Mouse (Mus musculus) cerebral cortex, adult 2 months (tissue): Measurements from ENCODE around the gene Hspb1.

Experiments
- WGBS: fragments of 180-500 bp; shearing (Covaris S2); methylation state at CpG from one replicate; pipeline ENCODE4 v1.1.7; 2018; 5-methylcytosine and 5-hydroxymethylcytosine counted together

Gene Hspb1

DNA sequence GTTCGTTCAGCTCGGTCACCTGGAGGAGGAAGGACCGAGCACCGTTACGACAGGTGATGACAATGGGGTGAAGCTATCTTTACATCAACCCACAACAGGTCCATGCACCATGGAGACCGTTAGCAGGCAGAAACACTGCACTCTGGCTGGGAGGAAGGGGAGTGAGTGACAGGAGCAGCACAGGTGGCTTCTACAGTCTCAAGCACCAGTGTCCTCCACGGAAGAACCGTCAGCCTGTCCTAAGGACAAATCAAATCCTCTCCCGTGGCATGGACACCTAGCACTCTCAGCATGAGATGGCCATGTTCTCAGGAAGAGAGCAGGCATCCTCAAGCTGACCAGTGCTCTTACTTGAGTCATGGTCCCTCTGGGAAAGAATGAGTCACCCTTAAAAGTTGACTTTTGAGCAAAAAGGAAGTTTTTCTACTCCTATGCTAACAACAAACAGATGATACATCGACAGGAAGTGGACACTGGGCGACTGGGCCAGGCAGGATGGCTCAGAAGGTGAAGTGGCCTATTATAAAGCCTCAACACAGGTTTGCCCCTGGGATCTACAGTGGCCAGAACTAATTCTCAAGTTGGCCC is 24.0 kb downstream of the Hspb1 start:
- WGBS: 68% methylated on average over 11 of the region's 11 CpGs

DNA sequence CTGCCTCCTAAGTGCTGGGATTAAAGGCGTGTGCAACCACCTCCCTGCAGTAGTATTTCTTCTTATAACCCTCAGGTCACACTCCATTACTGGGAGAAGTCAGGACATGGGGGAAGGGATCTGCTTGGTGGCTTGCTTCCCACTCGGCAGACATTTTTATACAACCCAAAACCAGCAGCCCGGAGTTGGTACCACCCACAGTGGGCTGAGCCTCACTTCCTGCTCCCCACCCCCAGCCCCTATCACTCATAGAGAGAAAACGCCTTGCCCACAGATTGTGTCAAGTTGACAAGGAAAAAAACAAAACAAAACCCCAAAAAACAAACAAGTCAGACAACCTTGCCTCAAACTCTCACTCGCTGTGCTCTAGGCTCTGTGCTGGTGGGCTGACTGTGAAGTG is 25.5 kb downstream of the Hspb1 start:
- WGBS: 41% methylated on average over 5 of the region's 5 CpGs

DNA sequence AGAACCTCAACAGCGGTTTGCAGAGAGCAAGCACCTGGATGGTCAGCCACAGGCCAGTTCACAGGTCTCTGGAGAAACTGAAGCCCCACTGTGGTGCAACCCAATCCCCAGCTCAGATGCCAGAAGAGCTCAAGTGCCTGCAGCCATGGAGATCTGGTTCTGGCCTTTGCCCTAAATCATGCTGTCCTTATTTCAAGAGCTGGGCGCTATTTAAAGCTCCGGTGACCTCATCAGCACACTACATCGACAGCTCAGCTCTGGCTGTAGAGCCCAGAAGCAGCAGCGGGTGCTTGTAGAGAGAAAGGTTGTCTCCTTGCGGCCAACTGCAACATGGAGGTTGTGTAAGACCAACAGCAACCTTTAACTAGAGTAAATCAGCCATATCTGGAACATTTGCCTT is 26.4 kb downstream of the Hspb1 start:
- WGBS: 57% methylated on average over 6 of the region's 6 CpGs

DNA sequence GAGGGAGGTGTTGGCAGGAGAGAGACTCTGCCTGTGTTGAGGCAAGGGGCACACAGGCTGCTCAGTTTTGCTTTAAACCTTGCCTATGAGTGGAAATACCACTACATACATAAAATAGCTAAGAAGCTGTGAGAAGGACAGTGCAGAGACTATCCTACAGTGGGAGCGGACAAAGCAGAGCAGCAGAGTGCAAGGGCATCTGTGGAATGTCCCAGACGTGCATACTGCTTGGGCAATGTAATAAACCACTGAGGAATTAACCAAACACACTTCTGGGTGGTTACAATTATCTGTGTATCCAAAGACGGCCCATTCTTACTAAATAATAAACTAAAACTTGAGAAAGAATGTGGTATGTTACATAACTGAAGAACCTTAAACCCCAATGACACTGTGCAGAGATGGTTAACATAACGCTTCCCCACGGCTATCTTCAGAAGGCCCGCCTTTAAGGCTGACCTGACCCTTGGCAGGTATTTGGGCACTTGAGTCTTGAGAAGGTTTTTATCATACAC is 28.4 kb downstream of the Hspb1 start:
- 80% methylated on average over 6 of the region's 6 CpGs for WGBS

DNA sequence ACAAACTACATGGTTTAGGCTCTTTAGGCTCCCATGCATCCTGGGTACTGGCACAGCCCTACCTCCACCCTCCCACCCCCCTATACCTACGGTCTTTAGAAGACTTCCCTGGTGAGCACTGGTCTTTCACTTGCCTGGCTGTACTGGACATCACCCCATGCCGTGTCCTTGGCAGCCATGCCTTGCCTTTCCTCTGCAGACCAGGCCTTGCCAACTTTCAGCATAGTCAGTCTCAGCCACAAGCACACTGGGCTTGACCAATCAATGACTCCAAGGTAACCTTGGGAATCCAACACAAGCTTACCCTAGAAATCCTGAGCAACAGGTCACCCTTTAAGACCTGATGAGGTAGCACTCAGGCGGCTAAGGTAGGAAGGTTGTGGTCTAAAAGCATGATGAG is 28.9 kb downstream of the Hspb1 start:
- 67% methylated on average over 3 of the region's 3 CpGs for WGBS

DNA sequence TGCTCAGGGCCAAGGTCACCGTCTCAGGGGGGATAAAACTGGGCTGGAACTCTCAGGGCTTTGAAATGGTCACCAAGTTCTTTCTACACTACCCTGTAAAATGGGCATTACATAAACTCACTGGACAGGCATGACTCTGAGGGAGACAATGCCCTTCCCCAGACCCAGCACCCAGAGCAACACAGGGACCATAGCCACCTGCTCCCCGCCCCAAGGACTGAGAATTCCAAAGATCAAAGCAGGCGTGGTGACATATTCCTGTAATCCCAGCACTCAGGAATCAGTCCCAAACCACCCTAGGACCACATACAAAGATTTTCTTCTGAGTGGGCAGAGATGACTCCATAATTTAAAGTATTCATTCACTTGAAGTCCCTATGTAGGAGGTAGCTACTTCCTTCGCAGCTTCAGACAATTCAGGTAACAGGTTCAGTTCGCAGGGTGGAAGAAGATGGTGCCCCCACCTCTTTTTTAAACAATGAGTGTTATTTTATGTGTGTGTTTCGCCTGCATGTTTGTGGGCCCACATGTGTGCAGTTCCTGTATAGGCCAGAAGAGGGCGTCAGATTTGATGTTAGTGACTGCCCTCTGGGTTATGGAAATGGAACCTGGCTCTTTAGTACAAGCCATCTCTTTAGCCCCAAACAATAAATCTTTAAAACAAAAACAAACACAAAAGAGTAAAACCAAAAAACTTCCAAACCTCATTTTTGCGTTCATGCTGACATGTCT is 29.8 kb downstream of the Hspb1 start:
- WGBS: 76% methylated on average over 8 of the region's 8 CpGs

DNA sequence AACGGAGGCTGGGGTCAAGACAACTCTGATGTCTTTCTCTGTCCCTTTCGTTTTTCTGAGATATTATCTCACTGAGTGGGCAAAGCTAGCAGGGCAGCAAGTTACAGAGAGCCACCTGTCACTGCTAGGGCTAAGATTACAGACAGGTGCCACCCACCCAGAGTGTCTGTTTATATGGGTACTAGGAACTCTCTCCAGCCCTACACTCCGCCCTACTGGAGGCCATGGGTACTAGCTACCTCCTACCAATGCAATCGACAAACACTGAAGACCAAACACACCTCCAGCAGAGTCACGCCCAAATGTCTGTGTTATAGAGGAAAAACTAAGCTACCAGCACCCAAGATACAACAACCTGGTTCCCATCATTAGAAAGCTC is 30.3 kb downstream of the Hspb1 start:
- 81% methylated on average over 5 of the region's 5 CpGs for WGBS

DNA sequence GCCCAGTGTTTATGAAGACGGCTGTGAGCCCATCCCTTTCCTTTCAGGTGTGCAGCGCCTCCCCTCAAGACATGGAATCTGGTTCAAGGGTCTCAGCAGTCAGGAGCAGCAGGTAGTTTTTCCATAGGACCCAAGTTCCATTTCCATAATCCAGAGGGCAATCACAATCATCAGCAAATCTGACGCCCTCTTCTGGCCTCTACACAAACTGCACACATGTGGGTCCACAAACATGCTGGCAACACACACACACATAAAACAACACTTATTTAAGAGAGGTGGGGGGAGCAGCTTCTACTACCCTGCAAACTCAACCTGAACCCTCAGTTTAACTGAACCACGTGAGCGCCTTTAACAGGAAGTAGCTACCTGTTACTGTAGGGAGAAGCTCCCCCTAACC is 30.9 kb downstream of the Hspb1 start:
- 92% methylated on average over 5 of the region's 5 CpGs for WGBS

DNA sequence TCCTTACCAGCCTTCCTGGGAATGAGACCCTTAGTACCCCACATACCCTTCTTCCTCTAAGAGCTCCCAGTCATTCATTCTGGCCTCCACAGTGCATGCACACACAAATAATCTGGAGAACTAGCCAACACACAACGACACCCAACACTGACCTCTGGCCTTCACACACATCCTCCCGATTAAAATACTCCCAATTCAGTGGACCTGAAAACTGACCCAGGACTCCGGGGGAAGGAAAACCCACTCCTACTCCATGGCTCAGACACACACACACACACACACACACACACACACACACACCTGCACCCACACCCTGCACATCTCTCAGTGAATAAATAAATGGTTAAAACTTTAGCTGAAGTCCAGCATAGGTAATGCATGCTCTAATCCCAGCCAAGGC is 32.2 kb downstream of the Hspb1 start:
- 74% methylated on average over 3 of the region's 3 CpGs for WGBS

DNA sequence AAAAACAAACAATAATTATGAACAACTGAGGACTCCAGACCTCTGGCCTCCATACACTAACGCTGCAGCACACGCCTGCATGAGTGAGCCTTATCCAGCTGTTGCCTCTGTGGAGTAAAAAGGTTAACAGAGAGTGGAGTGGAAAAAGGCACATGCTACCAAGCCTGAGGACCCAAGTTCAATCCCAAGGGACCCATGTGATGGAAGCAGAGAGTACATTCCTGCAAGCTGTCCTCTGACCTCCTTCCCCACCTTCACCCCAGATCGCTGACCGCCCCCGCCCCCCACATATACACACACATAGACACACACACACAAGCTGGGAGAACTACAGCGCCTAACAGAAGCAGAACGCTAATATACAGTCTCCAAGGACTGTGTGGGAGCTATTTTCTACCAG is 36.2 kb downstream of the Hspb1 start:
- WGBS: 71% methylated on average over 7 of the region's 7 CpGs

DNA sequence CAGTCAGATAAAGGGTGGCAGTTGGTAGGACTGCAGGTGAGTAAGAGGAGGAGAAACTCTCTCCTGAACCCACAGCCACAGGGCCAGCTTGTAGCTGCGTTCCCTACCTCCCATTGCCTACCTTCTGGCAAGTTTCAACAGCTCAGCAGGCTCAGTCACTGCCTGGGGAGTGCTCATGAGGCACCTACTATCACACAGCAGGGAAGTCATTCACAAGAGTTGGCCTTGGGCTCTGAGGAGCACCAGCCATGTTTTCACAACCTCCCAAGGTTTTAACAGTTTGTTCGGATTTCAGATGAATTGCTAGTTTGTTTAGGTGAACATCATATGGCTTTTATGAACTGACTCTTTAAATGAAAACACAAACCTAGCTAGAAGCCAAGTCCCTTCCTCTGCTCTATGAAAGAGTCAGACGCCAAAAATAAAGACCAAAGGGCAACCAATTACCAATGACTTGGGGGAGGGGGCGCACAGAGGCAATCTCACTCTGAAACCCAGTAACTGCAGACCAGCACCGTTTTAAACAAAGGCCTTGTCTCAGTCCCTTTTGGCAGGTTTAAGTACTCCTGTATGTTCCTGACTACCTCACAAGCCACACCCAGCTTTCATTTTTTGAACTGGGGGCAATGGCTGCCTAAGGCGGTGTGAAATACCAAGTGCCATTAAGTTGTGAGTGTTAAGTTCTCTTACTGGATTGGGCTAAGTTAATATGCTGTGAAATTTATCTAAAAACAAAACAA is 42.1 kb downstream of the Hspb1 start:
- WGBS: 48% methylated on average over 6 of the region's 6 CpGs

DNA sequence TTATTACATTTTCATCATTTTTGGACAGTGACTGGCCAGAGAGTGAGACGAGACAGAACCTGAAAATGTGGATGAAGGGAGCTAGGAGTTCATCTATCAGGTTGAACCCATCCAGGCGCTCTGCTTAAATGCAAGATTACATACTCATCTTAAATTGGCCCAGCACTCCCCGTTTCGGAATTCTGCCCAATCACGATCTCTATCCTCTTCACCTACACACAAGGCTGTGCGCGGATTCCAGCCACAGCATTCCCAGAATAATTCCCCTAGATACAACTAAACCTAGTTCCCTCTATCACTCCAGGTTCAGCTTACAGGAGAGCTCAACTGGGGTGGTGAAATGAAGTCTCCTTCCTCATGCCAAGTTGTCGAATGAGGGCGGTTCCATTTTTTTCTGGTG is 43.8 kb downstream of the Hspb1 start:
- 40% methylated on average over 9 of the region's 9 CpGs for WGBS

DNA sequence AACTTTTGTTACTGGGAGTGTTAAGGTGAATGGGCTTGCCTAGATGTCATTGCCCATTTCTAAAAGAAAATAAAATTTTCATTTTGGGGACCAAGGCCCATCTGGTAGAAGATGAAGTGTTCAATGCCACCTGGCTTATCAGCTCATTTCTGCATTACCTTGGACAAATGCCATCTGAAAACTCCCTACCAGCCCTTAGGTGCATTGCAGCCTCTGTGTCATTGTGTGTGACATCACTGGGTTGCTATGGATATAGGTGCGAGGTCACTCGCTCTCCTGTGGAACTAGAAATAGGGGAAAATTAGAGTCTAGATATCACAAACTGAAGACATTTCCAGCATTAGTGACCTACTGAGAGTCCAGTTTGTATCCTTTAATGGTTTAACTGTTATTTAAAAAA is 44.6 kb downstream of the Hspb1 start:
- 32% methylated on average over 2 of the region's 2 CpGs for WGBS

DNA sequence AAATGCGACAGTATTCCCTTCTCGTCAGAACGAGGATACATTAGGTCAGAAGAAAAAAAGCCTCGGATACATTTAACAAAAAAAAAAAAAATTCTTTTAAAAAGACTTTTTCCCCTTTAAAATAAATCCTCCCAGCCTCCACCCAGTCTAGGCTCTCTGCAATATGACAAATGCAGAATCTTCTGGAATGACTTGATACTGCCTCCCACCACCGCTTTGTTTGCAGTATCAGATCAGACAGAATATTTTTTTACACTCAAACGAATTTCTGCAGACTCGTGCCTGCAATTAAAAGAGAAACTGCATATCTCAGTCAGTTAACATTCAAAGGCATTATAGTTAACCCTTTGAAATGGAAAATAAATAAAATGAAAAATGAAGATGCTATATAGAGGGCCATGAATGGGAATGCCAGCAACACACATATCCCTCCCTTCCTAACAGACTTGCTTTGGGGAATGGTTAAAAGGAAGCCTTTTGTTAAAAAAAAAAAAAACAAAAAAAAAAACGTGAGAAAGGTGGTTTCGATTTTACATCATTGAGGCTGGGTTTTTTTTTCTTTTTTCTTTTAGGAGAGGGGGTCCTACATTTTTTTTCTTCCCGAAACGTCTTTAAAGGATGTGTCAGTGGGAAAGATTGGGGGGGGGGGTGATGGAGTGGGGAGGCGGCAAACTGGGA is 45.6 kb downstream of the Hspb1 start:
- 4% methylated on average over 12 of the region's 12 CpGs for WGBS

DNA sequence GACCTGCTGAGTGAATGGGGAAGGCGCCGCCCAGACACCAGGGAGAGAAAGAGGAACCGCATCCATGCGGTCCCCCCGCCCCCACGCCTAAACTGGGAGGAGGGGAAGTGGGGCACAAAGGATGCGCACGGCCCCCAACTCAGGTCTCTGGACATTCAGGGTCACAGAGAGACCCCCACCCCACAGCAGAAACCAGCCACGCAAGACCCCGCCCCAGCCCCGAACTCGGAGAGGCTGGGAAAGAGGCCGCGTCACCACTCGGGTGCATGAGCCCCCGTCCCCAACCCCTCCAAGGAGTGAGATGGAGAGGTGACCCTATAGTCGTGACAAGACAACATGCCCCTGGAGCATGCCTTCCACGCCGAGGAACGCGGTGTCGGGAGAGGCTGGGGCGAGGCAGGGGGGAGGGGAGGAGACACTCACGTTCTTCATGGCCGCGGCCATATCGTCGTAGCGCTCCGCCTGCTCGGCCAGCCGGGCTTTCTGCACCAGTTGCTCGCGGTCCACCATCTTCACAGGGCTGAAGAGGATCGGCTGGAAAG is 46.3 kb downstream of the Hspb1 start:
- under 1% methylated on average over 35 of the region's 35 CpGs for WGBS

DNA sequence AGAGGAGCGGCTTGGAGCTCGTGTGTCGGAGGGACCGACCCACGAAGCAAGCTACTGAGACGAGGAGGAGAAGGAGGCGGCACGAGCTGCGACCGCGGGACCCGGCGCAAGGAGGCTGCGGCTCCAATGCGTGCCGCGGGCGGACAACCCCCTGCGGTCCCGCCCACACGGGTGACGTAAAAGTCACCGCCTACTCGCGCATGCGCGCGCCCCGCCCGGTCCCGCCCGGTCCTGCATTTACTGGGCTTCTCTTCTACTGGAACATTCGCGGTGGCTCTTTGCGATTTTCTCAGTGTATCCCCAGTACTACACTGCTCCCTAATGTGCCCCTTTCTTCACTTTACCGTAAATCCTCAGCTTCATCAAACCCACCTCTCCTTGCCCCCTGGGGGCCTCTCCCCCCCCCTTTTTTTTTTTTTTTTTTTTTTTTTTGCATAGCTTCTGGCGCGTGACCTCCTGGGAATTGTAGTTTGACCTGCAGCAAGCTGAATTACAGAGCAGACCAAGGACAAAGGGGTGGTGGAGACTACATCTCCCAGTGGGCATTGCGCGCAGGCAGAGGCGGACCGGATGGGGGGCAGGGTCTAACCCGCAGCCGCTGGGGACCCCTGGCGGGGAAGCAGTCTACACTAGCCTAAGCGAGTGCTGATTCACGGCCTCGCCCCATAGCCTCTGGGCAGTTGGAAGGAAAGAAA is 46.9 kb downstream of the Hspb1 start, which contains the start of gene Ywhag:
Ywhag (minus strand) TSS at position 136 of the 695 bp plus-strand sequence.
- WGBS: under 1% methylated on average over 48 of the region's 48 CpGs

DNA sequence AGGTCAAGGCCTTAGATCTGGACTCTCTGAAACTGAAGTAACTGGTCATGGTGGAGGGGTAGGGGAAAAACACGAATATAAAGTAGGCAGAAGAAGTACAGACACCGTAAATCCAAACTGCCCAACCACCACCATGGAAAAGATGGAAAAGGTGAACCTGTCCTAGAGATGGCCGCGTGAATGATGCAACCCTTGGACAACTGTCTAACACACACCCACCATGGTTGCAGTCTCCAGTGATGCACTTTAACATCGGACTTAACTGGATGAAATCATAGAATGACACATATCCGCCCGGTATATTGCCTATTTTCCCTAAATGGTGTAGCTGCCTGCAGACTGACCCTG is 47.4 kb downstream of the Hspb1 start:
- WGBS: 36% methylated on average over 7 of the region's 7 CpGs

DNA sequence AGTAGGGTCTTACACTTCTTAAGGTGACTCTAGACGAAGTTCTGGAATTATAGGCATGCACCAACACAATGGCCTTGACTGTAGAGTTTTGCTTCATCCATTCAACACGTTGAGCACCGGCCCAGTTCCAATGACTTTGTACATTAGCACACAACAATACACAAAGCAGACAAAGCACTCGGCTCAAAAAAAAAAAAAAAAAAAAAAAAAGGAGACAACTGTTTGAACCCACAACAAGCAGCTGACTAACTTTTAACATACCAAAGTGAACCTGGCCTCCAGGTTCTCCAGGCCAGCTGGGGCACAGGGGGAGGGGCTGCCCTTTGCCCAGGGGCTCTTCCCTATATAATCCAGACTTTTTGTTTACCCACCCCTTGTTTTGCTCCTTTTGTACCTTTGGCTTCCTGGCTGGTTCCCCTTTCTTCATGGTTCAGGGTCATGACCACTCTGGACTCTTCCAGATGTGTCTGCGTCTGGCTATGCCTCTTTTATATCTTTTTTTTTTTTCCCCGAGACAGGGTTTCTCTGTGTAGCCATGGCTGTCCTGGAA is 48.0 kb downstream of the Hspb1 start:
- 78% methylated on average over 6 of the region's 6 CpGs for WGBS
